Comparison of ENCODE assay signal across 10 mouse cellular contexts in genomic region chr12:11266282-11266985, GRCm38 (mm10). TPM values are rescaled to one million over a fixed set of nuclear protein-coding genes. Genes with fewer than 3 reads are reported as not detected.
DNase-seq lines count a peak whose midpoint lies in the region; ATAC-seq and TF ChIP-seq lines count a peak whose summit lies in the region.
"Had no signal": no experiment of that assay in that cellular context is flagged by ENCODE, and none has a peak within 500 bp of the region (broad histone marks: within the 10 kb centered on the region; RNA-seq: fewer than 3 reads in every experiment).

No protein-coding gene starts in this region.

- no peaks in the 10 kb centered on the region for H3K27me3 ChIP-seq in heart, embryonic 10.5 days (ENCODE audit: insufficient read depth, poor library complexity, severe bottlenecking)
- H3K27me3 ChIP-seq in embryonic facial prominence, embryonic 12.5 days: no peaks in the 10 kb centered on the region
- H3K27me3 ChIP-seq in heart, postnatal 0 days (ENCODE audit: control insufficient read depth, insufficient read depth, low read length): no peaks in the 10 kb centered on the region
- H3K27me3 ChIP-seq in liver, embryonic 13.5 days: no peaks in the 10 kb centered on the region
- H3K27me3 ChIP-seq in neural tube, embryonic 11.5 days (ENCODE audit: control insufficient read depth, insufficient read depth, low read length): no peaks in the 10 kb centered on the region

- no peaks in the 10 kb centered on the region for H3K9me3 ChIP-seq in heart, embryonic 10.5 days
- H3K9me3 ChIP-seq in embryonic facial prominence, embryonic 12.5 days: no peaks in the 10 kb centered on the region
- H3K9me3 ChIP-seq in heart, postnatal 0 days (replicated peaks; ENCODE audit: control insufficient read depth, low read length): no peaks in the 10 kb centered on the region
- no peaks in the 10 kb centered on the region for H3K9me3 ChIP-seq in liver, embryonic 13.5 days (replicated peaks)
- no peaks in the 10 kb centered on the region for H3K9me3 ChIP-seq in neural tube, embryonic 11.5 days (ENCODE audit: control insufficient read depth, low read length)

- H3K4me1 ChIP-seq in heart, embryonic 10.5 days: peaks cover 15% of the 10 kb centered on the region; the same call in 1 of the 2 replicates
- H3K4me1 ChIP-seq in embryonic facial prominence, embryonic 12.5 days: peaks cover 15% of the 10 kb centered on the region
- peaks cover 13% of the 10 kb centered on the region for H3K4me1 ChIP-seq in heart, postnatal 0 days (ENCODE audit: control insufficient read depth, insufficient read depth)
- H3K4me1 ChIP-seq in liver, embryonic 13.5 days (replicated peaks): peaks cover 40% of the 10 kb centered on the region
- peaks cover 9% of the 10 kb centered on the region for H3K4me1 ChIP-seq in neural tube, embryonic 11.5 days (ENCODE audit: control insufficient read depth, insufficient read depth, low read length)

- under 1% methylated on average over 38 of the region's 51 CpGs for WGBS in heart, embryonic 10.5 days
- WGBS in embryonic facial prominence, embryonic 12.5 days: under 1% methylated on average over 51 of the region's 51 CpGs
- WGBS in heart, postnatal 0 days: under 1% methylated on average over 51 of the region's 51 CpGs
- WGBS in liver, embryonic 13.5 days (ENCODE audit: insufficient replicate concordance): 1% methylated on average over 51 of the region's 51 CpGs
- WGBS in neural tube, embryonic 11.5 days: under 1% methylated on average over 50 of the region's 51 CpGs

- no peaks in the 10 kb centered on the region for H3K36me3 ChIP-seq in heart, embryonic 10.5 days
- no peaks in the 10 kb centered on the region for H3K36me3 ChIP-seq in embryonic facial prominence, embryonic 12.5 days
- H3K36me3 ChIP-seq in heart, postnatal 0 days (replicated peaks; ENCODE audit: control insufficient read depth, insufficient read depth, low read length): peaks cover 6% of the 10 kb centered on the region; the same call in 1 of the 2 replicates
- H3K36me3 ChIP-seq in liver, embryonic 13.5 days: no peaks in the 10 kb centered on the region
- no peaks in the 10 kb centered on the region for H3K36me3 ChIP-seq in neural tube, embryonic 11.5 days (ENCODE audit: control insufficient read depth, insufficient read depth, low read length)

- peak overlapping the region; percentile 97 for H3K9ac ChIP-seq in embryonic facial prominence, embryonic 12.5 days
- H3K9ac ChIP-seq in heart, postnatal 0 days (replicated peaks; ENCODE audit: low read depth, low read length): peak overlapping the region; percentile 91
- peak overlapping the region; percentile 98 for H3K9ac ChIP-seq in liver, embryonic 13.5 days
- peak overlapping the region; percentile 94 for H3K9ac ChIP-seq in neural tube, embryonic 11.5 days (ENCODE audit: low read length)

- no peak for DNase-seq in heart, embryonic 10.5 days (ENCODE audit: low spot score)
- no peak for DNase-seq in heart, postnatal 25 days (ENCODE audit: low spot score)
- DNase-seq in ES-CJ7 (ENCODE audit: low read depth, low spot score): peak; percentile 26
- DNase-seq in heart, postnatal 0 days (ENCODE audit: low spot score): peak; percentile 10
- no peak for DNase-seq in liver, embryonic 13.5 days
- no peak for DNase-seq in neural tube, embryonic 11.5 days (ENCODE audit: low spot score)
- DNase-seq in T-cell, adult 2 months (ENCODE audit: low spot score): no peak

- no peak for TF ChIP-seq EP300 in heart, postnatal 0 days (IDR thresholded peaks at IDR 0.05; ENCODE audit: low read depth)

- no peak for TF ChIP-seq CTCF in heart, postnatal 0 days (IDR thresholded peaks at IDR 0.05; ENCODE audit: low read depth)

- no peak; the same call in 1 of the 2 replicates for ATAC-seq in embryonic facial prominence, embryonic 12.5 days (ENCODE audit: insufficient number of reproducible peaks, insufficient read depth, low FRiP score, low TSS enrichment)
- ATAC-seq in heart, postnatal 0 days (ENCODE audit: insufficient read depth, low read depth): peak; percentile 66
- ATAC-seq in liver, embryonic 13.5 days (ENCODE audit: low read depth): peak; percentile 58
- ATAC-seq in neural tube, embryonic 11.5 days (ENCODE audit: insufficient read depth, low FRiP score, low TSS enrichment): peak; percentile 65

- H3K4me3 ChIP-seq in heart, embryonic 10.5 days: peak overlapping the region; percentile 87
- peak overlapping the region; percentile 93 for H3K4me3 ChIP-seq in embryonic facial prominence, embryonic 12.5 days
- peak overlapping the region; percentile 92 for H3K4me3 ChIP-seq in heart, postnatal 0 days (ENCODE audit: low read depth, low read length)
- peak overlapping the region; percentile 91 for H3K4me3 ChIP-seq in liver, embryonic 13.5 days (replicated peaks)
- H3K4me3 ChIP-seq in neural tube, embryonic 11.5 days (ENCODE audit: low read depth, low read length): peak overlapping the region; percentile 88

- H3K4me2 ChIP-seq in embryonic facial prominence, embryonic 12.5 days (replicated peaks): peak overlapping the region; percentile 61
- H3K4me2 ChIP-seq in heart, postnatal 0 days (ENCODE audit: low read depth, low read length): peak overlapping the region; percentile 93
- peak overlapping the region; percentile 87 for H3K4me2 ChIP-seq in liver, embryonic 13.5 days
- peak overlapping the region; percentile 70 for H3K4me2 ChIP-seq in neural tube, embryonic 11.5 days (ENCODE audit: low read depth)

- intact Hi-C loops in heart, postnatal 25 days (cut with DNase I): loop anchor here (2.0 kb wide), 1 partner anchor 64 kb away; no protein-coding TSS in a partner anchor

- H3K27ac ChIP-seq in heart, embryonic 10.5 days: peak overlapping the region; percentile 99
- peak overlapping the region; percentile 94 for H3K27ac ChIP-seq in embryonic facial prominence, embryonic 12.5 days
- peak overlapping the region; percentile 98 for H3K27ac ChIP-seq in heart, postnatal 0 days (ENCODE audit: low read depth)
- peak overlapping the region; percentile 92 for H3K27ac ChIP-seq in liver, embryonic 13.5 days
- H3K27ac ChIP-seq in neural tube, embryonic 11.5 days (ENCODE audit: low read depth, low read length): peak overlapping the region; percentile 87

RNA-seq across cellular contexts. Expression of gene Smc6, which starts 0.7 kb away (rescaled TPM):
- polyA plus RNA-seq in heart, embryonic 10.5 days (2016; fragmentation: Nextera tagmentation; extraction: Ambion mirVana): 112 and 114 TPM in 2 replicates
- 10 to 100 TPM; 42.9 to 50.3 TPM for total RNA-seq in heart, postnatal 25 days (2021)
- polyA plus RNA-seq in embryonic facial prominence, embryonic 12.5 days (2016; fragmentation: Nextera tagmentation; extraction: Ambion mirVana): 145 and 152 TPM in 2 replicates
- 12.3 and 16.7 TPM in 2 replicates for total RNA-seq in heart, postnatal 0 days (2014; rRNA removed; ENCODE audit: low replicate concordance)
- 99.8 and 103 TPM in 2 replicates for polyA plus RNA-seq in heart, postnatal 0 days (2015; fragmentation: Nextera tagmentation; extraction: Ambion mirVana)
- polyA plus RNA-seq in liver, embryonic 13.5 days (2015; fragmentation: Nextera tagmentation; extraction: Ambion mirVana): 93.3 and 107 TPM in 2 replicates
- 104 and 114 TPM in 2 replicates for polyA plus RNA-seq in neural tube, embryonic 11.5 days (2014; fragmentation: Nextera tagmentation; extraction: Ambion mirVana)

RNA-seq across cellular contexts. Expression of gene Gen1, which starts 0.8 kb away (rescaled TPM):
- 11.0 and 13.5 TPM in 2 replicates for polyA plus RNA-seq in heart, embryonic 10.5 days (2016; fragmentation: Nextera tagmentation; extraction: Ambion mirVana)
- total RNA-seq in heart, postnatal 25 days (2021): 1 to 10 TPM; 1.1 to 1.3 TPM
- 11.6 and 13.2 TPM in 2 replicates for polyA plus RNA-seq in embryonic facial prominence, embryonic 12.5 days (2016; fragmentation: Nextera tagmentation; extraction: Ambion mirVana)
- total RNA-seq in heart, postnatal 0 days (2014; rRNA removed; ENCODE audit: low replicate concordance): 1.9 and 4.5 TPM in 2 replicates
- polyA plus RNA-seq in heart, postnatal 0 days (2015; fragmentation: Nextera tagmentation; extraction: Ambion mirVana): 1.5 and 1.6 TPM in 2 replicates
- polyA plus RNA-seq in liver, embryonic 13.5 days (2015; fragmentation: Nextera tagmentation; extraction: Ambion mirVana): 9.2 and 12.2 TPM in 2 replicates
- 12.3 and 14.1 TPM in 2 replicates for polyA plus RNA-seq in neural tube, embryonic 11.5 days (2014; fragmentation: Nextera tagmentation; extraction: Ambion mirVana)

RNA-seq across cellular contexts. Expression of gene Msgn1, which starts 57.7 kb away (rescaled TPM):
- polyA plus RNA-seq in heart, embryonic 10.5 days (2016; fragmentation: Nextera tagmentation; extraction: Ambion mirVana): not detected in 2 replicates
- not detected for total RNA-seq in heart, postnatal 25 days (2021)
- polyA plus RNA-seq in embryonic facial prominence, embryonic 12.5 days (2016; fragmentation: Nextera tagmentation; extraction: Ambion mirVana): not detected in 2 replicates
- total RNA-seq in heart, postnatal 0 days (2014; rRNA removed; ENCODE audit: low replicate concordance): not detected in 2 replicates
- not detected in 2 replicates for polyA plus RNA-seq in heart, postnatal 0 days (2015; fragmentation: Nextera tagmentation; extraction: Ambion mirVana)
- polyA plus RNA-seq in liver, embryonic 13.5 days (2015; fragmentation: Nextera tagmentation; extraction: Ambion mirVana): not detected in 2 replicates
- not detected in 2 replicates for polyA plus RNA-seq in neural tube, embryonic 11.5 days (2014; fragmentation: Nextera tagmentation; extraction: Ambion mirVana)
- total RNA-seq: adrenal gland, adult 18-20 months; left cerebral cortex, postnatal 10 days had no signal

Comparison
In these comparisons a context has a peak if more than half of its experiments do, and no peak if none do; other contexts are left out.
1. DNase-seq: peak in ES-CJ7 (single experiment) and heart, postnatal 0 days (single experiment); none in heart, embryonic 10.5 days (single experiment), heart, postnatal 25 days (single experiment), liver, embryonic 13.5 days (single experiment), neural tube, embryonic 11.5 days (single experiment) and T-cell, adult 2 months (single experiment).
2. Peak in every context shown above with its lines, with median percentiles within 50 percentile points of each other: H3K27ac ChIP-seq, H3K4me3 ChIP-seq, H3K4me2 ChIP-seq and H3K9ac ChIP-seq.